Mouse (Mus musculus) midbrain, embryonic 10.5 days (tissue): ENCODE results near the gene Atxn1. TPM values are rescaled to one million over a fixed set of nuclear protein-coding genes. Genes with fewer than 3 reads are reported as not detected.

ENCODE experiments used
- DNase-seq: peaks from one replicate; pipeline ENCODE4 v3.0.0-alpha.2; 2017; ENCODE audit warnings: low spot score
- H3K27ac ChIP-seq: fragments of 300-500 bp; sonication (generic); replicated peaks from 2 replicates; pipeline ENCODE4 v1.5.1; 2016; ENCODE audit warnings: mild to moderate bottlenecking
- H3K27me3 ChIP-seq: fragments of 300-500 bp; sonication (generic); 2 replicates; pipeline ENCODE4 v1.6.1; 2016; ENCODE audit warnings: low read depth, mild to moderate bottlenecking; ENCODE audit not compliant: poor library complexity, severe bottlenecking
- H3K36me3 ChIP-seq: fragments of 300-500 bp; sonication (generic); 2 replicates; pipeline ENCODE4 v1.6.1; 2016; ENCODE audit warnings: mild to moderate bottlenecking, moderate library complexity
- H3K4me1 ChIP-seq: fragments of 300-500 bp; sonication (generic); 2 replicates; pipeline ENCODE4 v1.6.1; 2016
- H3K4me3 ChIP-seq: fragments of 300-500 bp; sonication (generic); 2 replicates; pipeline ENCODE4 v1.5.1; 2016; ENCODE audit warnings: mild to moderate bottlenecking, moderate library complexity
- H3K9me3 ChIP-seq: fragments of 300-500 bp; sonication (generic); replicated peaks from 2 replicates; pipeline ENCODE4 v1.6.1; 2016; ENCODE audit warnings: mild to moderate bottlenecking
- WGBS: fragments of 180-500 bp; shearing (Covaris S2); methylation state at CpG from one replicate; pipeline ENCODE4 v1.1.7; 2016; 5-methylcytosine and 5-hydroxymethylcytosine counted together
- polyA plus RNA-seq: library from polyadenylated mRNA; unstranded; fragments of >200 nt; fragmentation: Nextera tagmentation; extraction: Ambion mirVana; gene quantifications from 2 replicates; pipeline ENCODE4 v1.2.1, GENCODE M21; 2016

Atxn1 gene
- polyA plus RNA-seq, 1 experiment from 2014 or later: 1.3 TPM

- no peaks in the 10 kb centered on the region for H3K4me1 ChIP-seq
- H3K9me3 ChIP-seq: 0 out of 2 replicates have a peak, but pooled peaks cover 2% of the 10 kb centered on the region
- H3K27ac ChIP-seq: no peak overlapping the region
- H3K36me3 ChIP-seq: no peaks in the 10 kb centered on the region
- H3K27me3 ChIP-seq: no peaks in the 10 kb centered on the region
- 91% methylated on average over 3 of the region's 3 CpGs for WGBS
- H3K4me3 ChIP-seq: no peak overlapping the region
- no peak for DNase-seq
Measured at GRCm38 (mm10) chr13:45579751-45580150, 385.1 kb downstream of the Atxn1 start.

DNA sequence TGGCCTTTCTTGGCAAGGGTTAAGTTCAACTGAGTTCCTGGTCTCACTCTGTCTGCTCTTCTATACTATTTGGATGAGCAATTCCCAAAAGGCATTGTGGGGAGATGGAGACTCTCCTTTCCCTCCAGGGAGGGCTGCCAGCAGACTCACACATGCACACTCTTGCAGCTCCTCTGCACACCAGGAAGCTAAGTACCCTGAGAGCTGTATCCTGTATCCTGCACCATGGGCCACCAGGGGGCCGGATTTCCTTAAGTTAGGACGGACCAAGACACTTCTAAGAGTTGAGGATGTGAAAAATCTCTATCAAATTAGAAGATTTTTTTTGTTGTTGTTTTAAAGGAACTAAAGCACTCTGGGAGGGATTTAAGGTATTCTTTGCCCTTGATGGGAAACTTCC is 387.0 kb downstream of the Atxn1 start:
- Histone ChIP-seq H3K4me1 (no peaks in the 10 kb centered on the region), H3K27ac (no peak overlapping the region), H3K27me3 (no peaks in the 10 kb centered on the region), H3K36me3 (no peaks in the 10 kb centered on the region), H3K9me3 (no peaks in the 10 kb centered on the region), H3K4me3 (no peak overlapping the region)
- no peak for DNase-seq
- 60% methylated on average over 2 of the region's 2 CpGs for WGBS

DNA sequence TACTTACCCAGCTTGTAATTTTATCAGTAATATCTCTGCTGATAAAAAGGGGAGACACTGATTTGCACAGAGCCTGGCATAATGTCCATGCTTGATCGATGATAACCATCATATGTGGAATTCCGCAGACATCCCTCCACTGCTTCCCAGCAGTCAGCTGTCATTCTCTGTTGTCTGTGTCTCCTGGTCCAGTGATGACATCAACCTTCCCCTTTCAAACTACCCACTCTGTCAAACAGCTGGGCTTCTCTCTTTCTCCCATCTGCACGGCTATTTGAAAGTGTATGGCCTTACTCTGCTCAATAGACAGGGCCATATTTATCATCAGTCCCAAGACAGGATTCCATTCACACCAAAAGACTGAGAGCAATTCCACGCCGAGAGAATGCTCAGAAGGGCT is 387.4 kb downstream of the Atxn1 start:
- Histone ChIP-seq H3K27ac (no peak overlapping the region), H3K4me1 (no peaks in the 10 kb centered on the region), H3K9me3 (no peaks in the 10 kb centered on the region), H3K36me3 (no peaks in the 10 kb centered on the region), H3K4me3 (no peak overlapping the region), H3K27me3 (no peaks in the 10 kb centered on the region)
- WGBS: 79% methylated on average over 5 of the region's 5 CpGs
- DNase-seq: no peak

DNA sequence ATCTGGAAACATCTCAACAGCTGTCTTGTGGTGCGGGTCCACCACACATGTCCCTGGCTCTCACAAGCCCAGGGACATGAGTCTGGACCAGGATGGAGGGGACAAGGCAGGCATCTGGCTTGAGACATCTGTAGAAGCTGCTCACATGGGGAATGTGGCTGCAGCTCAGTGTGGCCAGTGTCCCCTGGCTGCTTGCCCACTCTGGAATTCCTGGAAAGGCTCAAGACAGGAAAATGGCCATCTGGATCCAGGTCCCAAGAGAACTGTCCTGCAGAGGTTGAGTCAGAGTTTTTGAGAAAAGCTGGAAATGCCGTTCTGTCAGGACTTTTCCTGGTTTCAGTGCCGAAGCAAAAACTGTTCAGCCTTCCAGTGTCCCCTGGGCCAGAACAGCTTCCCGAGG is 388.6 kb downstream of the Atxn1 start:
- Histone ChIP-seq H3K9me3 (no peaks in the 10 kb centered on the region), H3K27me3 (no peaks in the 10 kb centered on the region), H3K36me3 (no peaks in the 10 kb centered on the region), H3K4me1 (peaks cover 4% of the 10 kb centered on the region; the same call in 1 of the 2 replicates), H3K4me3 (no peak overlapping the region), H3K27ac (no peak overlapping the region)
- no peak for DNase-seq
- 83% methylated on average over 4 of the region's 4 CpGs for whole genome bisulfite sequencing

- Histone ChIP-seq H3K4me3 (no peak overlapping the region), H3K27me3 (no peaks in the 10 kb centered on the region), H3K36me3 (no peaks in the 10 kb centered on the region), H3K9me3 (no peaks in the 10 kb centered on the region), H3K27ac (no peak overlapping the region), H3K4me1 (peaks cover 4% of the 10 kb centered on the region; the same call in 1 of the 2 replicates)
- WGBS: 41% methylated on average over 4 of the region's 4 CpGs
- peak; percentile 48 for DNase-seq
Measured at GRCm38 (mm10) chr13:45572768-45573167, 392.0 kb downstream of the Atxn1 start.

DNA sequence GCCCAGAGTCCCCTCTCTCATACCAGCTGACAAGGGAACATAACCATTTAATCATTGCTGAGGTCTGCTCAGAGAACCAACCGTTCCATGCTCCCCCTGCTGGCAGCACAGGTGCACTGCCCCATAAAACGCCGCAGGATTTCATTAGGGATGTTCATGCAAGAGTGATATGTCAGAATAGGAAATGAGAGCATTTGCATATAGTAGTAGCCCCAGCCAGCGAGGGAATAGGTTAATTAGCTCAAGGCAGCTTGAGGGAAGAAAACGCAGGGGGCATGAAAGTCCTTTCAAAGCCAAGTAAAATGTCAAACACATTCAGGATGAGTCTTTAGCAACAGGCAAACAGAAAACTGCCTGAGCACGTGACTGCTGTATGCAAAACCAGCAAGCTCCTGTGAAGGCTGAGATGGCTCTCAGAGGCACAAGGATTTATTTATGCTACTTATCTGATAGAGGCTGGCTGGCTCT is 393.0 kb downstream of the Atxn1 start:
- no peaks in the 10 kb centered on the region for H3K27me3 ChIP-seq
- 5% methylated on average over 6 of the region's 6 CpGs for WGBS
- H3K9me3 ChIP-seq: no peaks in the 10 kb centered on the region
- no peaks in the 10 kb centered on the region for H3K36me3 ChIP-seq
- no peak overlapping the region for H3K27ac ChIP-seq
- DNase-seq: peak; percentile 82
- H3K4me1 ChIP-seq: peaks cover 4% of the 10 kb centered on the region; the same call in 1 of the 2 replicates
- no peak overlapping the region for H3K4me3 ChIP-seq

DNA sequence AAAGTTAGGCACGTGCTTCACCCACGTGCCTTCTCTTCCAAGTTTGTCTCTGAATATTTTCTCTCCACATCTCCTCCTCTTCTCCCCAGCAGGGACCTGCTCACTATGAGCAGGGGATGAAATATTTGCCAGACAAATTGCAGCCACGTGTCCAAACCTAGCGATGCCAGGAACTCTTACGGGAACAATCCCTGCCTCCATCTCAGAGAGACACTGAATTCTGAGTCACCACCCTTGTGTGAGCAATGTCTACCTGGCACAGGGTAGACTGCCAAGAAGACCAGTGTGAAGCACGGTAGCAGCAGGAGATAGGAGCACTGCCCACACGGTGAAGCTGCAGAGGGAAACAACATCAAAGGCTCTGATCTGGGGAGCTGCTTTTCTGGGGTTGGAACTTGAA is 394.9 kb downstream of the Atxn1 start:
- Histone ChIP-seq H3K9me3 (no peaks in the 10 kb centered on the region), H3K4me1 (peaks cover 4% of the 10 kb centered on the region; the same call in 1 of the 2 replicates), H3K36me3 (no peaks in the 10 kb centered on the region), H3K4me3 (no peak overlapping the region), H3K27ac (no peak overlapping the region), H3K27me3 (no peaks in the 10 kb centered on the region)
- 84% methylated on average over 7 of the region's 7 CpGs for WGBS
- no peak for DNase-seq

GRCm38 (mm10) chr13:45564946-45565345 is 399.9 kb downstream of the Atxn1 start:
- Histone ChIP-seq H3K27ac (no peak overlapping the region), H3K9me3 (no peaks in the 10 kb centered on the region), H3K36me3 (no peaks in the 10 kb centered on the region), H3K4me3 (no peak overlapping the region), H3K27me3 (no peaks in the 10 kb centered on the region), H3K4me1 (no peaks in the 10 kb centered on the region)
- 86% methylated on average over 4 of the region's 4 CpGs for WGBS
- DNase-seq: no peak

- no peaks in the 10 kb centered on the region for H3K27me3 ChIP-seq
- no peak for DNase-seq
- no peak overlapping the region for H3K4me3 ChIP-seq
- WGBS: 89% methylated on average over 9 of the region's 9 CpGs
- H3K36me3 ChIP-seq: no peaks in the 10 kb centered on the region
- no peak overlapping the region; the same call in 1 of the 2 replicates for H3K27ac ChIP-seq
- peaks cover 11% of the 10 kb centered on the region for H3K4me1 ChIP-seq
- H3K9me3 ChIP-seq: no peaks in the 10 kb centered on the region
Measured at GRCm38 (mm10) chr13:45562011-45562410, 402.8 kb downstream of the Atxn1 start.

DNA sequence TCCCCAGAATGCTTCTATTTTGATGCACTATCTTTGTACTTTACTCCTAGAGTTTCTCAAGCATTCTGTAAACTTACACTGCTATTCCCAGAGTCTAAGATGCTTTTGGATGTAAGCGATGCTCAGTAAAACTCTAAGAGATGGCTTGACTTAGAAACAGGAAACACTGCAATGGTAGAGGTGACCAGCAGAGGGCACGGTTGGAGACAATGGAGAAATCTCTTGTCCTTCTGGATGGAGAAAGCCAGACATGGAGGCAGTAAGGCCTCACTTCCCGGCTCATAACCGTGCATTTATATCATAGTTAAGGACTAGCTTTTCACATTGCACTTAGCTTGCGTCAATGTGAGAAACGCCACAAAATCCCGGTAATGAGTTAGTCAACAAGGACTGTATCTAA is 404.3 kb downstream of the Atxn1 start:
- Histone ChIP-seq H3K9me3 (no peaks in the 10 kb centered on the region), H3K4me3 (no peak overlapping the region), H3K27me3 (peaks cover 4% of the 10 kb centered on the region; the same call in 1 of the 2 replicates), H3K4me1 (peaks cover 11% of the 10 kb centered on the region), H3K27ac (no peak overlapping the region), H3K36me3 (no peaks in the 10 kb centered on the region)
- WGBS: 82% methylated on average over 7 of the region's 7 CpGs
- peak; percentile 34 for DNase-seq

- H3K4me1 ChIP-seq: peaks cover 11% of the 10 kb centered on the region
- no peaks in the 10 kb centered on the region for H3K36me3 ChIP-seq
- no peaks in the 10 kb centered on the region for H3K9me3 ChIP-seq
- no peak for DNase-seq
- 87% methylated on average over 3 of the region's 3 CpGs for WGBS
- peaks cover 7% of the 10 kb centered on the region; the same call in 1 of the 2 replicates for H3K27me3 ChIP-seq
- no peak overlapping the region for H3K27ac ChIP-seq
- H3K4me3 ChIP-seq: no peak overlapping the region
Measured at GRCm38 (mm10) chr13:45559258-45559657, 405.6 kb downstream of the Atxn1 start.

GRCm38 (mm10) chr13:45558367-45558766 is 406.4 kb downstream of the Atxn1 start:
- DNase-seq: no peak
- H3K36me3 ChIP-seq: no peaks in the 10 kb centered on the region
- H3K4me3 ChIP-seq: no peak overlapping the region
- WGBS: 71% methylated on average over 4 of the region's 4 CpGs
- no peak overlapping the region for H3K27ac ChIP-seq
- peaks cover 14% of the 10 kb centered on the region; the same call in 1 of the 2 replicates for H3K27me3 ChIP-seq
- H3K9me3 ChIP-seq: no peaks in the 10 kb centered on the region
- peaks cover 16% of the 10 kb centered on the region for H3K4me1 ChIP-seq

GRCm38 (mm10) chr13:45553674-45554073 is 411.1 kb downstream of the Atxn1 start:
- Histone ChIP-seq H3K9me3 (no peaks in the 10 kb centered on the region), H3K4me3 (no peak overlapping the region), H3K27me3 (peaks cover 17% of the 10 kb centered on the region; the same call in 1 of the 2 replicates), H3K36me3 (no peaks in the 10 kb centered on the region), H3K27ac (no peak overlapping the region), H3K4me1 (peaks cover 22% of the 10 kb centered on the region)
- WGBS: 82% methylated on average over 7 of the region's 7 CpGs
- no peak for DNase-seq

DNA sequence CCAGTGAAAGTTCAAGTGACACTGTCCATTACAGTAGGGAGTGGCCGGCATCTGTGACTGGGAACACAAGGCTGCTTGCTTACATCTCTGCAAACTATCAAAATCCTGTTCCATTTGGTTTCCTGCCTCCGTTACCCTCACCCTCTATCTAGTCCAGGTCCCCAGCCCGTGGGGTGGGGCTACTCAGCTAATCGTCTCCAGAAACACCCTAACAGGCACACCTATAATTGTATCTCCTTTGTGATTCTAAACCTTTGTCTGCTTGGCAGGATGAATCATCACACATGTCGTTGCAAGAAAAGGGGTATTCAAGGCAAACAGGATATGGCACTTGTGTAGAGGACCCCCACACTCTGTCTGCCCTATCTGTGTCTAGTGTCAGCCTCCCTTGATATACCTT is 417.3 kb downstream of the Atxn1 start:
- DNase-seq: no peak
- no peaks in the 10 kb centered on the region for H3K36me3 ChIP-seq
- peaks cover 6% of the 10 kb centered on the region for H3K4me1 ChIP-seq
- no peak overlapping the region for H3K27ac ChIP-seq
- no peaks in the 10 kb centered on the region for H3K27me3 ChIP-seq
- no peak overlapping the region for H3K4me3 ChIP-seq
- H3K9me3 ChIP-seq: no peaks in the 10 kb centered on the region
- 90% methylated on average over 5 of the region's 5 CpGs for WGBS
